Mouse (Mus musculus) C2C12 (cell line): Measurements from ENCODE around the gene Fbxl17. TPM values are rescaled to one million over a fixed set of nuclear protein-coding genes. Genes with fewer than 3 reads are reported as not detected.
A peak's percentile ranks its signal among the peaks of the same experiment; 100 is the strongest.

ENCODE experiments used
- H3K27me3 ChIP-seq: one replicate; pipeline ENCODE4 v1.6.1; 2011; ENCODE audit not compliant: control insufficient read depth, insufficient read depth, insufficient read length
- H3K36me3 ChIP-seq: one replicate; pipeline ENCODE4 v1.6.1; 2011; ENCODE audit not compliant: control insufficient read depth, insufficient read depth
- H3K4me3 ChIP-seq: one replicate; pipeline ENCODE4 v1.5.1; 2011; ENCODE audit warnings: mild to moderate bottlenecking, control low read depth; ENCODE audit not compliant: poor library complexity, insufficient read depth, severe bottlenecking
- H3K79me2 ChIP-seq: one replicate; pipeline ENCODE4 v1.6.1; 2011; ENCODE audit not compliant: control insufficient read depth, insufficient read depth
- H3K79me3 ChIP-seq: one replicate; pipeline ENCODE4 v1.6.1; 2011; ENCODE audit warnings: low read depth, control low read depth
- H3ac ChIP-seq: one replicate; pipeline ENCODE3; 2011; ENCODE audit warnings: low read depth; ENCODE audit not compliant: control insufficient read depth, insufficient read length
- CEBPB ChIP-seq: IDR thresholded peaks from one replicate; pipeline ENCODE4 v1.6.1; 2011; ENCODE audit warnings: low read depth, mild to moderate bottlenecking, control low read depth, moderate library complexity
- CTCF ChIP-seq: IDR thresholded peaks from one replicate; pipeline ENCODE4 v1.5.1; 2011; ENCODE audit not compliant: control insufficient read depth, insufficient read depth, insufficient read length
- FOSL1 ChIP-seq: IDR thresholded peaks from one replicate; pipeline ENCODE4 v1.8.0; 2011; ENCODE audit warnings: mild to moderate bottlenecking, low read length; ENCODE audit not compliant: poor library complexity, insufficient read depth, severe bottlenecking
- MAX ChIP-seq: IDR thresholded peaks from one replicate; pipeline ENCODE4 v1.6.1; 2011; ENCODE audit warnings: mild to moderate bottlenecking, control low read depth
- MYOD1 ChIP-seq: IDR thresholded peaks from one replicate; pipeline ENCODE4 v1.6.1; 2011; ENCODE audit warnings: low read depth; ENCODE audit not compliant: control insufficient read depth, insufficient read length
- MYOG ChIP-seq: IDR thresholded peaks from one replicate; pipeline ENCODE4 v1.6.1; 2011; ENCODE audit not compliant: control insufficient read depth, insufficient read length; ENCODE audit errors: extremely low read depth
- USF1 ChIP-seq: IDR thresholded peaks from one replicate; pipeline ENCODE4 v1.6.1; 2011; ENCODE audit warnings: low read depth, mild to moderate bottlenecking, control low read depth, moderate library complexity
- polyA plus RNA-seq: library from polyadenylated mRNA; unstranded; fragments of >200 nt; fragmentation: generic; extraction: Trizol; gene quantifications from one replicate; pipeline ENCODE4 v1.2.1, GENCODE M21; 2012; ENCODE audit warnings: missing spikeins

The Fbxl17 gene
- polyA plus RNA-seq, 1 experiment, result 6.3 TPM

GRCm38 (mm10) chr17:63328888-63329287 lies 170.9 kb downstream of the Fbxl17 start:
- H3K79me3 ChIP-seq, result no peaks in the 10 kb centered on the region
- H3K27me3 ChIP-seq, result no peaks in the 10 kb centered on the region
- no peaks in the 10 kb centered on the region for H3K36me3 ChIP-seq
- no peak for TF ChIP-seq CEBPB
- TF ChIP-seq FOSL1, result no peak
- no peak overlapping the region for H3K4me3 ChIP-seq
- H3K79me2 ChIP-seq, result no peaks in the 10 kb centered on the region
- no peak overlapping the region for H3ac ChIP-seq

GRCm38 (mm10) chr17:63326227-63326626 lies 173.6 kb downstream of the Fbxl17 start:
- H3ac ChIP-seq, result no peak overlapping the region
- H3K4me3 ChIP-seq, result no peak overlapping the region
- H3K36me3 ChIP-seq, result no peaks in the 10 kb centered on the region
- TF ChIP-seq CEBPB, result no peak
- no peak for TF ChIP-seq MAX
- no peak for TF ChIP-seq CTCF
- TF ChIP-seq FOSL1, result no peak
- no peak for TF ChIP-seq USF1
- no peak for TF ChIP-seq MYOG
- TF ChIP-seq MYOD1, result no peak
- H3K79me2 ChIP-seq, result no peaks in the 10 kb centered on the region
- no peaks in the 10 kb centered on the region for H3K27me3 ChIP-seq
- H3K79me3 ChIP-seq, result no peaks in the 10 kb centered on the region

- no peak overlapping the region for H3K4me3 ChIP-seq
- no peak for TF ChIP-seq MAX
- no peak for TF ChIP-seq FOSL1
- TF ChIP-seq USF1, result no peak
- TF ChIP-seq MYOG, result no peak
- TF ChIP-seq CEBPB, result no peak
- no peak for TF ChIP-seq MYOD1
- H3ac ChIP-seq, result no peak overlapping the region
- no peaks in the 10 kb centered on the region for H3K79me3 ChIP-seq
- no peaks in the 10 kb centered on the region for H3K36me3 ChIP-seq
- H3K79me2 ChIP-seq, result no peaks in the 10 kb centered on the region
- no peaks in the 10 kb centered on the region for H3K27me3 ChIP-seq
These were observed 175.1 kb downstream of the Fbxl17 start for GRCm38 (mm10) chr17:63324672-63325071.

GRCm38 (mm10) chr17:63324039-63324438 lies 175.8 kb downstream of the Fbxl17 start:
- TF ChIP-seq CTCF, result peak; percentile 50
- no peak for TF ChIP-seq USF1
- no peak for TF ChIP-seq FOSL1
- no peak for TF ChIP-seq MAX
- no peak for TF ChIP-seq MYOG
- no peaks in the 10 kb centered on the region for H3K36me3 ChIP-seq

GRCm38 (mm10) chr17:63322846-63323245 lies 177.0 kb downstream of the Fbxl17 start:
- Histone ChIP-seq H3K79me2 (no peaks in the 10 kb centered on the region), H3K36me3 (no peaks in the 10 kb centered on the region), H3K79me3 (no peaks in the 10 kb centered on the region), H3K4me3 (no peak overlapping the region), H3K27me3 (no peaks in the 10 kb centered on the region), H3ac (no peak overlapping the region)
- TF ChIP-seq MAX (no peak), CEBPB (no peak), MYOG (no peak), FOSL1 (no peak), MYOD1 (no peak), CTCF (no peak), USF1 (no peak)

More at GRCm38 (mm10) chr17:63324039-63324438, 175.8 kb downstream of the Fbxl17 start:
- no peak overlapping the region for H3K4me3 ChIP-seq
- no peaks in the 10 kb centered on the region for H3K79me3 ChIP-seq
- H3K27me3 ChIP-seq, result no peaks in the 10 kb centered on the region
- H3K79me2 ChIP-seq, result no peaks in the 10 kb centered on the region
- no peak overlapping the region for H3ac ChIP-seq

- no peak overlapping the region for H3K4me3 ChIP-seq
- no peaks in the 10 kb centered on the region for H3K79me2 ChIP-seq
- no peaks in the 10 kb centered on the region for H3K36me3 ChIP-seq
- H3K79me3 ChIP-seq, result no peaks in the 10 kb centered on the region
- H3K27me3 ChIP-seq, result no peaks in the 10 kb centered on the region
- H3ac ChIP-seq, result no peak overlapping the region
- no peak for TF ChIP-seq MYOG
- no peak for TF ChIP-seq FOSL1
These were observed 178.5 kb downstream of the Fbxl17 start for GRCm38 (mm10) chr17:63321290-63321689.
